Mouse (Mus musculus): ENCODE measurements at regions not wholly inside any gene's neighbourhood (a gene's known extent, or its start where the extent isn't known, plus 50 kb on each side); places are given as distances from the start of the nearest gene placed in this dataset.

DNA sequence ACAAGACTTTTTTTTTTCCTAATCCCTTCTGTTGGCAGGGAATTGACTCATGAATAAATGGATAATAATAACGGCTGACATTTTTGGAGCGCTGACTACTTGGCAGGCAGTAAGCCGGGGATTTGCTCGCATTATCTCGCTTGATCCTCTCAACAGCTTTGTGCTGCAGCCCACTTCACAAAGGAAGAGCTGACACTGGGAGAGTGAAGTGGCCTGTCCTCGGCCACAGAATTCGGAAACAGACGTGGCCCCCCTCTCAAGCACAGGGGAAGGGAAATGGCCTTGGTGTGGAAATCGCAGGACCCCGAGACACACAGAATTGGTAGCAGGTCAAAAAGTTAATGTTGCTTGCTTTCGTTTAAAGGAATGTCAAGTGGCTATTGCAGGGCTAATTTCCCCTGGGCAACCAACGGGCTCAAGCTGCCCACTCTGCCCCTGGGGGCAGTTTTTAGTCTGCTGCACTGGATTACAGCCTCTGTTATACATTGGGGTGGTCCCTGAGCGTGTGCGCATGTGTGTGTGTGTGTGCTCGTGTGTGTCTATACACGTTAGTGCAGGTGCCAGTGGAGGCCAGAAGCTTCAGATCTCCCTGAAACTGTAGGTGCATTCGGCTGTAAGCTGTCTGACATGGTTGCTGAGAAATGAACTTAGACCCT is 483.1 kb downstream of the Plcl1 start:
- DNase-seq (ENCODE audit: low spot score): no peak

DNA sequence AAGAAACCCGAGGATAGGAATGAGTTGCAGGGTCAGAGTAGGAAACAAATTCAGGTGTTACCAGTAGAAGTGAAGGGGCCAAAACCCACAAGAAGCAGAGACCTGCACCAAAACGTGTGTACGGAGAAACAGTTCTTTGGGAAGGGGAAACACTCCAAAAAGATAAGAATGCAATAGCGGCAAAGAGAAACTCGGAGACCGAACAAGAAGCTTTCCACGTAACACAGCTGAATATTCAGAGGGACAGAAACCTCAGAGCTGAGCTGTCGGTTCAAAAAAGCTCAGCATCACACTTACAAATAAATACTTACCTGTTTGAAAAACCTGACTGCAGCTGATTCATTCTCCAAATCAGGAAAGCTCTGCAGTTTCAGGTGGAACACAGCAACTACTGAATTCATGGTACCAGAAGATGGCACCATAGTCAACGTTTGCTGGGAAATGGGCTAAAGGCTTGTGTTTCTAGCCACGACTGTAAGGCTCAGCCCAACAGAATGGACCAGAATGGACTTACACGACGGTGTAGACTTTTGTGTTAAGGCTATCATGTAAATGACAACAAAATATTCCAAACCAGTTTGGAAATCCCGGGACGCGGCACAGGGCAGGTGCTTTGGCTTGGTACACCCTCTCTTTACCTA is 484.9 kb downstream of the Plcl1 start:
- no peak for DNase-seq (ENCODE audit: low spot score)

DNA sequence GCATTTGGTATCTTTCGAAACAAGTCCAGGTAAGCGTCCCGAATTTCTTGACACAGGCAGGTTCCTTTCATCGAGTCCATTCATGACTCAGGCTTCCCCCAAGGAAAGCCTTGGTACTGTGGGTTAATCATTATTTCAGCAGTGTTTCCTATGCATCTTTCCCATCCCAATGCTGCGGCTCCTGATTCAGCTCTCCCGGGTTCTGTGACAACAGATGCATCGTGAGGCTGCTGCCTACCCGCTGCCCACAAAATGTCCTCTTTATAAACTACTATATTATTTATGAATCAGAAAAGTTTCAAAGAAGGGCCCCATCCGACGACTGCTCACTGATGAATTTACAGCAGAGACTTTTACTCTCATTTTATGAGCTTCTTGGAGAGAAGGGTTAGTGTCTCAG is 486.2 kb downstream of the Plcl1 start:
- no peak for DNase-seq (ENCODE audit: low spot score)

GRCm38 (mm10) chr1:55897572-55897971 is 491.9 kb downstream of the Plcl1 start:
- no peak for DNase-seq (ENCODE audit: low spot score)

DNA sequence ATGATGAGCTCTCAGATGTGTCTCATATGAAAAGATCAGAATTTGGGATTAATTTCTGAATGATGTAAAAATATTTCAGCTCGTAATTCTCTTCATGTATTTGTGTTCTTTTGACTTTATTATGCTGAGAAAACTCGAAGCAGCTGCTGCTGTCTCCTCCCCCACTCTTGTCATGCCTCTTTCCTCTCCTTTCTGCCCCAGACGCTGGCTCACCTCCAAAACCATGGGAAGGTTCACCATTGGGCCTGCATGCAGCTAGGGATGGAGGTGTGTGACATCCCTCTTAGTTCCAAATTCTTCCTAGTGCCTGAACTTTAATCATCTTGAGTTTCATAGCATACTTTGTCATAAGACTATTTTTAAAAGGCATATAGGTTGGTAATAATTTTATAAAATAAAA is 492.3 kb downstream of the Plcl1 start:
- no peak for DNase-seq (ENCODE audit: low spot score)

DNA sequence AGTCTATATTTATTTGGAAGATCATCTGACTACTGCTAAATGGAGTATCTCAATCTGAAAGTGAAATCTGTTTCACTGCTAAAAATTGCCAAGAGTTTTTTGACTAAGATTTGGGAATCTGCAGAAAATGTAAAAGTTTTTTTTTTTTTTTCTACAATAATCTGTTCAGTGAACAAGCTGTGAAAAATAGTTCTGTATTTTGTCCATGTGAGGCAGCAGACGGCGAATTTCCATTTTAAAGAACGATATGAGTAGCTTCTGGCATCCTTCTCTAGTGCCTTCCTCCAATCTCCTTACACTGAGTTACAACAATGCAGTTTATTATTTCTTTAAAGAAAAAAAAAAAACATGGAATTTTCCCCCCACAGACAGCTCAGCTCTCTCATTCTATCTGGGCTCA is 494.3 kb downstream of the Plcl1 start:
- DNase-seq (ENCODE audit: low spot score): no peak

- DNase-seq (ENCODE audit: low spot score): no peak
These were observed 497.5 kb downstream of the Plcl1 start for GRCm38 (mm10) chr1:55903177-55903576.

GRCm38 (mm10) chr1:55904571-55904970 is 498.9 kb downstream of the Plcl1 start:
- DNase-seq (ENCODE audit: low spot score): no peak

- no peak for DNase-seq (ENCODE audit: low spot score)
These were observed 499.5 kb downstream of the Plcl1 start for GRCm38 (mm10) chr1:55905232-55905631.

GRCm38 (mm10) chr1:55910024-55910423 is 504.3 kb downstream of the Plcl1 start:
- no peak for DNase-seq (ENCODE audit: low spot score)

GRCm38 (mm10) chr1:55914284-55914683 is 508.6 kb downstream of the Plcl1 start:
- no peak for DNase-seq (ENCODE audit: low spot score)

DNA sequence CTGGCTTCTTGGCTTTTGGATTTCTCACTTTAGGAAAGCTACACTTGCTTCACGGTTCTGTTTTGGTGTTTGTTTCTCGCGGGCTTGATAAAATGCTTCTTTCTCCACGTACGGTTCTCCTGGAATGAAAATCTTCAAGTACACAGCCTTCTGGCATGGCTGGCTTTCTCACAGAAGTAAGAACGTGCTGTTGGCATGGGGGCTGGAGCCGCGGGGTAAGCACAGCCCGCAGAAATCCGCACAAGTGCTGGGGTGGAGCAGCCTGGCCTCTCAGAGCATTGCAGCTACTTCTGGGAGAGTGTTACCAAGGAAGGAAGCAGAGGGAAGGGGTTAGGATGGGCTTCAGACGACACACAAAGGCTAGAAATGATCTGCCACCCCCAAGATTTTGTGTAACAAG is 510.2 kb downstream of the Plcl1 start:
- no peak for DNase-seq (ENCODE audit: low spot score)

GRCm38 (mm10) chr1:55919516-55919915 is 513.8 kb downstream of the Plcl1 start:
- DNase-seq (ENCODE audit: low spot score): no peak

DNA sequence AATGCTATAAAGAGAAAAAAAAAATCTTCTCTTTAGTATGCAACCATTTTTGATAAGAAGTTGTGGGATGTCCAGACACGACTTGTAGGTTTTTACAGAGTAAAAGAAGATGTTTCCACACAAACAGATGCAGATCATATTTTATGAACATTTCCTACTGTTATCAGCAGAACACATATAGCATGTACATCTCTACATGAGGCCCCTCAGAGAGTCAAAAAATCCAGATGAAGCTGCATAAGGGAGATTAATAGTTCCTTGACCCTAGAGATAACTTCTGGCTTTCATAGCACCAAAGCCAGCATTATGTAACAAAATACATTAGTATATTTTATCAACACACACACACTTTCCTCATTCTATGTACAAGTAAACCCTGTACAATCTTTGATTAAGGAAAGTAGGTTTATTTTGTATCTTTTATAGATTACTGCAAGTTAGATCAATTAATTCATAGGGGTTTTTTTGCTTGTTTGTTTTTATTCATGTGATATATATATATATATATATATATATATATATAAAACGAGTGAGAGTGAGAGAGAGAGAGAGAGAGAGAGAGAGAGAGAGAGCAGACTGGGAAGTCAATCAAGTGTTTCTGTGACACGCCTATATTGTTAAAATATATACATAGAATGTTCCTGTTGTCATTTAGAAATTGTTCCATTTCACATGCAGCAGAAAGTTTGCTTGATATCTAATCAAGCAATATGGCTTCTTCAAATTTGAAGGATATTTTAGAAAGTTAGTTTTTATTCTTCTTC is 541.2 kb downstream of the Plcl1 start:
- no peak for DNase-seq (ENCODE audit: low spot score)

- no peak for DNase-seq (ENCODE audit: low spot score)
These were observed 542.0 kb downstream of the Plcl1 start for GRCm38 (mm10) chr1:55947618-55948283.

- no peak for DNase-seq (ENCODE audit: low spot score)
These were observed 543.9 kb downstream of the Plcl1 start for GRCm38 (mm10) chr1:55949606-55950005.

- DNase-seq (ENCODE audit: low spot score): no peak
These were observed 552.2 kb downstream of the Plcl1 start for GRCm38 (mm10) chr1:55957804-55958445.

- peak; percentile 47 for DNase-seq (ENCODE audit: low spot score)
These were observed 554.6 kb downstream of the Plcl1 start for GRCm38 (mm10) chr1:55960291-55960690.

DNA sequence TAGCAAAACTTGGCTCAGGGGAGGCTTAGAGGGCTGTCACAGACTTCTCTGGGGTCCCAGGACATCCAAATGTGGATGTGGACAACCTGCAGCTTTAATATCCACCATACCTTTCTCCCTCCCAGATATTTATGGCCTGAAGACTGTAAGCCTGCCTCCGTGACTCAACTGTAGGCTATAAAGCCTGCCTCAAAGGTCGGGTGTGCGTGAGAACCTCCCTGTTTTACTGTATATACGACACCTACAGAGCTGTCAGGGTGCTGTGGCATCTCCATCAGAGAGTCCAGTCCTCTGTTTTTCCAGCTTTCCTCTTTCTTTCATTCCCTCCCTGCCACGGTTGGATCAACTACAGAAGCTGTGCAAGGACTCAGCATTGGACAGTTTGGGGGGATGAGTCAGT is 558.1 kb downstream of the Plcl1 start:
- no peak for DNase-seq (ENCODE audit: low spot score)

- DNase-seq (ENCODE audit: low spot score): no peak
These were observed 560.6 kb downstream of the Plcl1 start for GRCm38 (mm10) chr1:55966273-55966672.

- no peak for DNase-seq (ENCODE audit: low spot score)
These were observed 562.1 kb downstream of the Plcl1 start for GRCm38 (mm10) chr1:55967869-55968268.

GRCm38 (mm10) chr1:55977796-55978195 is 572.1 kb downstream of the Plcl1 start:
- no peak for DNase-seq (ENCODE audit: low spot score)

All from ovary, postnatal 36 days (tissue).